Mouse (Mus musculus): ENCODE results near the gene Mrpl21.
A peak's percentile ranks its signal among the peaks of the same experiment; 100 is the strongest.

Mrpl21 gene

DNA sequence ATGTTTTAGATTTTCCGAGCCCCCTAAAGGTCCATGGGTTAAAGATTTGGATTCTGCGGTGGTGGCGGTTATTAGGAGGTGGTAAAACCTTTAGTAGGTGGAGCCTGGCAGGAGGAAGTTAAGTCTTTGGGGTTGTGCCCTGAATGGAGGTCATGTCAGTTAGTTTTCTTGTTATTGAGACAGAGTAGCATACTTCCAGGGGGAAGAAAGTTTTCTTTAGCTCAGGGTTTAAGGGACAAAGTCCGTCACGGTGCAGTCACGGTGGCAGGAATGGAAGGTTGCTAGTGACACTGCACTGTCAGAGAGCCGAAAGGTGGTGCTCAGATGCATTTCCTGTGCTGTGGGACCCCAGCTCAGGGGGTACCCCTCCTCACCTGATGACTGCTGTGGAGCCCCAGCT is 15.1 kb downstream of the Mrpl21 start:
- no peak for DNase-seq (ENCODE audit: low read depth, low spot score)

- DNase-seq (ENCODE audit: low read depth, low spot score) = no peak
Measured at GRCm38 (mm10) chr19:3304017-3304416, 21.3 kb downstream of the Mrpl21 start.

GRCm38 (mm10) chr19:3307175-3307949 is 24.7 kb downstream of the Mrpl21 start:
- no peak for DNase-seq (ENCODE audit: low read depth, low spot score)

GRCm38 (mm10) chr19:3319341-3319740 is 36.6 kb downstream of the Mrpl21 start:
- DNase-seq (ENCODE audit: low read depth, low spot score) = peak; percentile 28

- no peak for DNase-seq (ENCODE audit: low read depth, low spot score)
Measured at GRCm38 (mm10) chr19:3320086-3320485, 37.4 kb downstream of the Mrpl21 start.

GRCm38 (mm10) chr19:3320801-3321200 is 38.1 kb downstream of the Mrpl21 start:
- peak; percentile 76 for DNase-seq (ENCODE audit: low read depth, low spot score)

- DNase-seq (ENCODE audit: low read depth, low spot score) = peak; percentile 27
Measured at GRCm38 (mm10) chr19:3321617-3322016, 38.9 kb downstream of the Mrpl21 start.

- DNase-seq (ENCODE audit: low read depth, low spot score) = peak; percentile 68
Measured at GRCm38 (mm10) chr19:3322261-3322969, 39.7 kb downstream of the Mrpl21 start, which contains the start of gene Cpt1a. Gene Cpt1a, plus strand, starts transcription at chr19:3322334.

DNA sequence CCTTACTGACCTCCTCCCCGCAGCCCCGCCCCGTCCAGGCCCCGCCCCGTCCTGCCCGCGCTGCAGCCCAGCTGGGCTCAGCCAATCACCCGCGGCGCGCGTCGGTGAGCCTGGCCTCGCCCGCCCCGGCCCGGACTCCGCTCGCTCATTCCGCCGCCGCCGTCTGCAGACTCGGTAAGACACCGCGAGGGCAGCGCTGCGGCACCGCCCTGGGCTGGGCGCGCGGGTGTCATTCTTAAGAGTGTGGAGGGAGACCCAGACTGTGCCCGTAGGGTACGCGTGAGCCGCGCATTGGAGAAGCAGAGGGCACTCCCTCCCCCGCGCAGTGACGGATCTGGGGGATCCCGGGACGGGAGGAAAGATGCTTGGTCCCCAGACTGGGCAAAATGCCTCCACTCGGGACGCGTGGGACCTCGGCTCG is 40.5 kb downstream of the Mrpl21 start:
- DNase-seq (ENCODE audit: low read depth, low spot score) = peak; percentile 70

DNA sequence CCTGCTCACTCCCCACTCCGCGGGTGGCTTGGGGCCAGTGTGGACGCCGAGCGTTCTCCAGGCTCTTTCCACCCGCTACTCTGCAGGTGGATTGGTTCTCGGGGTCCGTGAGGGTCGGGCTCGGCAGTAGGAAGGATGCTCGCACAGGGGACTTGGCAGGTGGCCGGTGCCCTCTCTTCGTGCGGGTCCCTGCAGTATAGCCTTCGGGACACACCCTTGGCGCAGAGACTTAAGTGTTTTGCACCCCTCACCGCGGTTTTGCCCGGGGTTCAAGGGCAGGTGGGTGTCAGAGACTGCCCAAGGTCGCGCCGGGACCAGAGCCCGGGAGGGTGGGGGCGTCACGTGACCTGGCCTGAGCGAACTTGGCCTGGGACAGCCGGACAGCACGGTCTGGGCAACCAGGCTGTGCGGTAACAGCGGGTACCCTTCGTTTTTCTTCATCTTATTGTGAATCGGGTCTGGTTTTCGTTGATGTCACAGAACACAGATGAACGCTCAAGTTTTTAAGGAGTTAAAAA is 41.1 kb downstream of the Mrpl21 start:
- peak; percentile 81 for DNase-seq (ENCODE audit: low read depth, low spot score)

DNA sequence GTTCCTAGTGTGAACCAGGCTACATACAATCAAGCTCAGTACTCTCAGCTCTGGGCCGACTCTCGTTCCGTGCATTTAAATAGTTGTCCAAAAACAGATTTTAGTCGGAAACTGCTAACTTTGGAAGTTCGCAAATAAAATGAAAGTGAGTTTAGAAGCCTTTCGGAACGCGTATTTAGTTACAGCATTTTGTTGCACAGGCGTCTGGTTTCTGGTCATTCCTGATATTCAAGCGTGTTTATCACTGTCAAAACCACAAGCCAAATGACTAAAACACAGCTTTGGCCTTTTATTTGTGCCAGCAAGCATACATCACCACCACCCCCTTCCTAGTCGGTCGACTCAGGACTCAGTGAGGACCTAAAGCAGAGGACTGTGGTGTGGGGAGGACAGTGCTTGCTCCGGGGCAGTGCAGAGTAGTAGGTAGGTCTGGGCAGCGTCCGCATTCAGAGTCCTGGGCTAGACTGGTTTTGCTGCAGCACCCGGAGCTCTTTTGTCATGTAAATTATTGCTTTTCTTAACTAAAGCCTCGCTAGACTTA is 41.6 kb downstream of the Mrpl21 start:
- peak; percentile 84 for DNase-seq (ENCODE audit: low read depth, low spot score)

DNA sequence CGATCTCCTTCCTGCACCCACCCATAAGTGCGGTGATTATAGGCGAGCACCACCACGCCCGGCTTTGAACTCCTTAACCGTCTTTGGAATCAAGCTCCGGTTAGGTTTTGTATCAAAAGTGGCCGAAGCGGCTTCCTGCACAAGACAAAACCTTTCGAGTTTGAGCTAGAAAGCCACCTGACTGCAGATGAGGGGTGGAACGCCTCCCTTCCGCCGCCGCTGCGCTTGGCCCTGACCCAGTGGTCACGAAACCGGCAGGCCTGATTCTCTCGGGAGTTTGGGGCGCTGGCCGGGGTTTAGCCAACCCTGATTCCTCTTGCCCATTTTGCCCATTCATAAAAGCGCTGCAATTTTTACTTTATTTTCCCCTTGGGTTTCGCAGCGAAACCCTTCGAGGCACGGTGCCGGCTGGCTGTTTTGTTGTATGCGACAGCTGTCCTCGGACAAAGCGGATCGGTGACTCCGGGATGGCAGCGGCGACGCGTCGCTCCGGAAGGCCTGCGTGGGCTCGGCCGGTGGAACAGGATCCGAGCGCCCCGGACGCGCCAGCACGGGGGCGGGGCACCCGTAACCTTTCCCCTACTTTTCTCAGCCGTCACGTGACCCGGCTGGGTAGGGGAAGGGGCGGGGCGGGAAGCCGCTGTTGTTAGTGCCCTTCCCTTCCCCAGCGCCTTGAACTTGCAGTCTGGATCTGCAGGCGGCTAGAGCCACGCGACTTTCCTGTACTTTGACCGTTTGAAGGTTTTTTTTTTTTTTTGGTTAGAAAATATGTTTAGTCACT is 42.4 kb downstream of the Mrpl21 start:
- peak; percentile 90 for DNase-seq (ENCODE audit: low read depth, low spot score)

DNA sequence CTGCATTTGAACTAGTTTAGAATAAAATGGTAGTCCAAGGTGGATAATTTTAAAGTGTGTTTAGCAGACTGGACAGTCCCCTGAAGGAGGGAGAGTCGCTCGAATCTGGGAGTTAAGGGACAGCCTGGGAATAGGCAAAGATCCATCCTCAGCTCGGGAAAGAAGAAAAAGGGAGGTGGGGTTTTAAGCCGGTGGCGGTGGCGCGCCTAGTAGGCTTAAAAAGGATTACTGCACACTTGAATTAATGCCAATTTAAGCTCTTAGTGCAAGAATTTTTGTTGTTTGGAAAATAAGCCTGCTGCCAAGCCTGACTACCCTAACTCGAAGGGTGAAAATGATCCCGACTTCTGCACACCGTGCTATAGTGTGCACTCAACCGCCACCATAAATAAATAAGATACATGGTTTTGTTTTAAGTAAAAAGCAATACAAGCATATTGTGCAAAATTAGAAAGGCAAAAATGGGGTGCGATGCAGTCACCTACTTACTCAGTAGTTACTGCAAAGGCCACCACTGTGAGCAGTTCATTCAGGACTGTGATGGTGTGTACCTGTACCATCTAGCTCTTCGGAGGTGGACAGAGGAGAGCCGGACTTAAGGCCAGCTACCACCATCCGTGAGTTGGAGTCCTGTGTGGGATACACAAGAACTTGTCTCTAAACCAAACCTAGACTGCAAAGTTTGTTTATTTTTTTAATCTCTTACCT is 43.2 kb downstream of the Mrpl21 start:
- DNase-seq (ENCODE audit: low read depth, low spot score) = no peak

DNA sequence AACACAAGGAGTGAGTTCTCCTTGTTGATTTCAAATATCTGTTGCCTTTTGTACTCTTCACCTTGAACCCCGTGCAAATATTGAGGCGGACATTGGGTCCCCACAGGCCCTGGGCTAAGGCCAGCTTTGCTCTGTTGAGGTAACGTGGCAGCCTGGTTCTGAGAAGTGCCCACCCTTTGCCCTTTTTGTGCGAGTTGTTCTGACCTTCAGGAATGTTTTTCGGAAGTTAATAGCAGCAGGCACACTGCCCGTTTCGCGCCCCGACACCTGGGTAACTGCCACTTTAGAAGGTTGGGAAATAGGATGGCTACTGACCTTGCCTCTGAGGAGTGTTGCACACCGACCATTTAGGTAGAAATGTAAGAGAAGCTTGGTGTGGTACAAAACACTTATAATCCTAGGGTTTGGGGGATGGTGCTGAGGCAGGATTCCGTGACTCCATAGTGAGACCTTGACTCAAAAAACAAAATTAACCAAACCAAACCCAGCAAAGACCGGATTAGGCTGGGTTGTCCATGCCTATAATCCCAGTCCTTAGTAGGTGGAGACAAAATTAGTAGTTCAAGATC is 43.9 kb downstream of the Mrpl21 start:
- no peak for DNase-seq (ENCODE audit: low read depth, low spot score)

GRCm38 (mm10) chr19:3333247-3333646 is 50.5 kb downstream of the Mrpl21 start:
- DNase-seq (ENCODE audit: low read depth, low spot score) = no peak

DNA sequence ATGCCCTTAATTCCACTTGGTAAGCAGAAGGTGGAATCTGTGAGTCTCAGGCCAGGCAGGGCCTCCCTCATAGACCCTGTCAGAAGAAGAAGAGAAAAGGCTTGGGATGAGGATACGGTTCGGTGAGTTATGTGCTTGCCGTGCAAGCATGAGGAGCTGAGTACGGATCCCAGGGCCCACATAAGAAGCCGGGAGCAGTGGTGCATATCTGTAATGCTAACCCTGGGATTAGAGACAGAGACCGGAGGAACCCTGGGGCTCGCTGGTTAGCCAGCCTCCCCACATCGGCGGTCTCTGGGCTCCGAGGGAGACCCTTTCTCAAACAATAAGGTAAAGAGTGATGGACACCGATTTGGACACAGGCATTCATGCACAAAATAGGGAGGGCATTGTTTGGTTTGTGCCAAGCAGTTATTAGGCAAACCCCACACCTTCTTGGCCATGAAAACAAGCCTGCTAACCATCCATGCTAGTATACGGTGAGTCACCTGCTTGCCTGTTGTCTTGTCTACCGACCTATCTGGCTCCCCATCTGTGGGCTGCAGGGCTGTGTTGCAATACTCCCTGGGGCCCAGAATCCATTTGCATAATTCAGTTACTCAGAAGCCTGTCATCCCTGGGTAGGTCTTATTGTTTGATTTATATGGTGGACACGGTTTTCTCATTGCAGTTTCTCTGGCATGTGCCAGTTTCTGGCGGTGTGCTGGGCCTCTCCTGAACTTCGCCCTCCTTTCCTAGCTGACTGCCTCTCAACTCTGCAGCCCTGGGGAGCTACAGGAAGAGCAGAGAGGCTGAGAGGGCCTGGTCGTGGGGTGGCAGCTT is 51.2 kb downstream of the Mrpl21 start:
- DNase-seq (ENCODE audit: low read depth, low spot score) = no peak

DNA sequence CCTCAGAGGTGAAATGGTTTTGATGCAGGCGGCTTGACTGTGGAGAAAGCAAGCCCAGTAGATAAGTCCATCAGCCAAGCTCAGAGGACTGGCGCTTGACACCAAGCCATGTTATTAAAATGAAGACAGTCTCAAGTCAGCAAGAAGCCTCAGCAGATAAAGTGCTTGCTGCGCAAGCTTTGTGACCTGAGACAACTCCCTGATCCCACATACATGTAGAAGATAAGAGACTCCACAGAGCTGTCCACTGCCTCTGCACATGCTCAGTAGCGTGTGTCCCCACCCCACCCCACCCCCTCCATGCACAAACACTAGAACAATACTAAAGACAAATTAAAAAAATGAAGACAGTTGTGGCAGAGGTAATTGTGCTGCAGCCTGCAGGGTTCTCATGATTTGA is 51.8 kb downstream of the Mrpl21 start:
- DNase-seq (ENCODE audit: low read depth, low spot score) = no peak

DNA sequence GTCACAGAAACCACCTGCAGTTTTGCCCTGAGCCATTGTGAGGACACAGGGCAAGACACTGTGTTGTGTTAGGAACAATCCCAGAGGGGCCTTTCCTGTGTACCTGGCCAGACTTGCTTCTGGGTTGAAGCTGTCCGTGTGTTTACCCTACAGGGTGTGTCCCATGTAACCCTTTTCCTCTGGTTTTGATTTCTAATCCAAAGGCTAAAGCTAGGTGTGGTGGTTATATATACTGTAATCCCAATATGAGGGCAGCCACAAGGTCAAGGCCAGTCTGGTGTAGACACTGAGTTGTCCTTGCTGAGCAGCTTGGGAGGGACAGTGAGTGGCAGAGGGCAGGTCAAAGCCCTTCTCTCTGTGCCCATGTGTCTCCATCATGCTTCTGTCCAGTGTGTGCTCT is 53.2 kb downstream of the Mrpl21 start:
- DNase-seq (ENCODE audit: low read depth, low spot score) = no peak

- no peak for DNase-seq (ENCODE audit: low read depth, low spot score)
Measured at GRCm38 (mm10) chr19:3336485-3337255, 54.0 kb downstream of the Mrpl21 start.
